In the genomic region with DNA sequence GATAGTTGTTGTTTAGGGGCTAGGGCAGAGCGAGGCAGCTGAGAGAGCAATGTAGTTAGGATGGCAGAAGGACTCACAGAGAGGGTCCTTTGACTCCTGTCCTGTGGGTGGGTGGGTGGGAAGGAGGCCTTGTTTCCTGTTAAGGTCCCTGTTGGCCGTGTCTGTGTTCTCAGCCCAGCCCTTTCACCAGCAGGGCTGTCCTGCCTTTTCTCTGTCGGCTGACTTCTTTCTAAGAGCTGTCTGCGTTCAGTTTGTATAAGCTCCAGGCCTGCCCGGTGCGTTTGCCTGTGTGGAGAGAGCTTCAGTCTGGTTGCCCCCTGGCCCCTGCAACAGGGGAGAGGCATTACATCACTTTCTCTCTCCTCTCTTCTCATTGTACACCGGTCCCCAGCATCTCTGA, we compare ENCODE assay signal across 15 mouse cellular contexts.
"Had no signal": no experiment of that assay in that cellular context is flagged by ENCODE, and none has a peak within 500 bp of the region (broad histone marks: within the 10 kb centered on the region; RNA-seq: fewer than 3 reads in every experiment).

No protein-coding gene starts in this region.

- H3K9ac ChIP-seq: limb, embryonic 15.5 days; liver, embryonic 12.5 days; lung, embryonic 14.5 days; midbrain, embryonic 12.5 days; neural tube, embryonic 15.5 days had no signal

- H3K9me3 ChIP-seq: limb, embryonic 15.5 days; liver, embryonic 12.5 days; midbrain, embryonic 12.5 days; neural tube, embryonic 15.5 days had no signal

- H3K4me1 ChIP-seq: limb, embryonic 15.5 days; midbrain, embryonic 12.5 days; neural tube, embryonic 15.5 days had no signal

- H3K27ac ChIP-seq: layer of hippocampus, adult 2 months; limb, embryonic 15.5 days; liver, embryonic 12.5 days; midbrain, embryonic 12.5 days; neural tube, embryonic 15.5 days had no signal

- H3K27me3 ChIP-seq: limb, embryonic 15.5 days; liver, embryonic 12.5 days; midbrain, embryonic 12.5 days; neural tube, embryonic 15.5 days had no signal

- H3K4me3 ChIP-seq: layer of hippocampus, adult 2 months; limb, embryonic 15.5 days; liver, embryonic 12.5 days; midbrain, embryonic 12.5 days; myocyte; neural tube, embryonic 15.5 days had no signal

- DNase-seq: kidney, postnatal 10 days; kidney, postnatal 4 days; lung, postnatal 10 days; lung, postnatal 4 days; right cerebral cortex, adult 18-20 months; right cerebral cortex, postnatal 25 days; thymus, adult 18-20 months; thymus, postnatal 14 days had no signal

- H3K4me2 ChIP-seq: limb, embryonic 15.5 days; liver, embryonic 12.5 days; lung, embryonic 14.5 days; midbrain, embryonic 12.5 days; neural tube, embryonic 15.5 days had no signal
